Mouse (Mus musculus): ENCODE data around the gene Robo1. TPM values are rescaled to one million over a fixed set of nuclear protein-coding genes. Genes with fewer than 3 reads are reported as not detected.

Robo1 gene
- polyA plus RNA-seq, 1 experiment from 2014 or later: not detected

DNA sequence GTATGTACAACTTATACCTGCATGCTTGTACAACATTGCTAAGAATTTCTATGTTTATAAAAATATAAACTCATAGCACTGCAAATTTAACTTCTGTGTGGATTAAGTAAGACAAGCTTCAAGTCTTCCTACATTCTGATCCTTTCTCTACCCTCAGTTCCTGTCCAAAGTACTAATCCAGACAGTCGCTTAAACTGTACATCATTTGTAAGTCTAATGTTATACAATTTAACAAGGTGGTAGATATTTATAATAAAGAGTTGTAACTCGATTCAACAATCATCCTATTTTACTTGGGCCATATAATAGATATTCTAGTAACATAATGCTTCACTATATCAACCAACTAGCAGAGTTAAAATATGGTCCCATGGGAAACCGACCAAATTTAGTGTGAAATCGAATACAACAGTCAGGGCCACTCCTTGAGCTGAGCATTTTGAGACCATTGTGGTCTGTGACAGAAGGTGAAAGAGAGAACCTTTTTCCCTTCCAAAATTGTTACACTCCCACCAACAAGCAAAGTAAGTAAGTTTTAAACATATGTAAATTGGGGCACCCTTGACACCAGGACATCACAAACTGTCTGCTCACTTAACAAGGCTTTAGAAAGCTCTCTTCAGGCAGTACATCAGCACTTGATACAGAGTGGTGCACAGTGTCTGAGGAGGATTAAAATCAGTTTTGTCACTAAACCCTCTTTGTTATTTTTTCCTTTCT lies 295.5 kb downstream of the Robo1 start:
- Histone ChIP-seq H3K4me3 (ENCODE audit: inconsistent target) (no peak overlapping the region), H3K36me3 (ENCODE audit: inconsistent target) (no peaks in the 10 kb centered on the region), H3K27ac (no peak overlapping the region), H3K79me2 (ENCODE audit: inconsistent target) (no peaks in the 10 kb centered on the region)
- WGBS (ENCODE audit: missing documents): 81% methylated on average over 4 of the region's 4 CpGs

- no peaks in the 10 kb centered on the region for H3K36me3 ChIP-seq (ENCODE audit: inconsistent target)
- H3K4me3 ChIP-seq (ENCODE audit: inconsistent target): no peak overlapping the region
- WGBS (ENCODE audit: missing documents): 25% methylated on average over 6 of the region's 6 CpGs
- no peaks in the 10 kb centered on the region for H3K79me2 ChIP-seq (ENCODE audit: inconsistent target)
- H3K27ac ChIP-seq: no peak overlapping the region
These were observed 297.0 kb downstream of the Robo1 start for GRCm38 (mm10) chr16:72605066-72605465.

DNA sequence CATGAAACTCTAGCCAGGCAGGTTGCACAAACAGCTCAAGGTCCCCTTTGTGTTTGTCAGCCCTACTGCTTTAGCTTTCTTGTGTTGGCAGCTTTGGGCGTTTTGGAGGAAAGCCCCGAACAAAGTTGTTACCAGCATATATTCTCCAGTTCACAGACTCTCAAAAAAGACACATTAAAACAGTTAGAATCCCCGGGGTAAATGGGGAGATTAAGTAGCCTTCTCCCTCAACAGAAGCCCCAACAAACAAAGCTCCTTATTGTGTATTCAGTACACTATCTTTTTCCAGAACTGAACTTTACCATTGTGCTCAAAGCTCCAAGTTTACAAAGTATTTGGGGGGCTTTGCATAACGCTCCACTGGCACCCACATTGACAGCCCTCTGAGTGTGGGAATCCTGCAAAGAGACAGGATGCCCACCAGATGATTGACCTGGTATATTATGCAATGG lies 302.6 kb downstream of the Robo1 start:
- H3K79me2 ChIP-seq (ENCODE audit: inconsistent target): no peaks in the 10 kb centered on the region
- no peak overlapping the region for H3K4me3 ChIP-seq (ENCODE audit: inconsistent target)
- H3K27ac ChIP-seq: no peak overlapping the region
- no peaks in the 10 kb centered on the region for H3K36me3 ChIP-seq (ENCODE audit: inconsistent target)
- WGBS (ENCODE audit: missing documents): 79% methylated on average over 4 of the region's 4 CpGs

- Histone ChIP-seq H3K79me2 (ENCODE audit: inconsistent target) (no peaks in the 10 kb centered on the region), H3K27ac (no peak overlapping the region), H3K4me3 (ENCODE audit: inconsistent target) (no peak overlapping the region), H3K36me3 (ENCODE audit: inconsistent target) (no peaks in the 10 kb centered on the region)
- WGBS (ENCODE audit: missing documents): 31% methylated on average over 1 of the region's 1 CpGs
These were observed 306.8 kb downstream of the Robo1 start for GRCm38 (mm10) chr16:72614898-72615297.

DNA sequence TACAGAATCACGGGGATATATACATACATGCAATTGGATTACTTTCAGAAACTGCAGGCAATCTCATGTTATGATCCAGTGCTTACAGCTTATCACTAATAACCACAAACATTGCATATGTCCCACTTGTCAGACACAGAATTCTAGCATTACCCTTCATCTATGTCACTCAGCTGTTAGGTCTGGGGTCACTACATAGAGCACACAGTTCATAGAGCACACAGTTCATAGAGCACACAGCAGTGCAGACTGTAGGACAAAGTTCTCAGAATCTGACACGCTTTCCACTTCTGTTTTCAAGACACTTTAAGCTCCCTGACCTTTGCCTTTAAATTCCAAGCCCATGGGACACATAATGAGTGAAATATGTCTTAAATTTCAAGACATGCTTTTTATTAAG lies 307.3 kb downstream of the Robo1 start:
- 80% methylated on average over 2 of the region's 2 CpGs for WGBS (ENCODE audit: missing documents)
- no peaks in the 10 kb centered on the region for H3K79me2 ChIP-seq (ENCODE audit: inconsistent target)
- no peak overlapping the region for H3K27ac ChIP-seq
- H3K36me3 ChIP-seq (ENCODE audit: inconsistent target): no peaks in the 10 kb centered on the region
- H3K4me3 ChIP-seq (ENCODE audit: inconsistent target): no peak overlapping the region

- H3K36me3 ChIP-seq (ENCODE audit: inconsistent target): no peaks in the 10 kb centered on the region
These were observed 314.3 kb downstream of the Robo1 start for GRCm38 (mm10) chr16:72622371-72622770.

GRCm38 (mm10) chr16:72622868-72623267 lies 314.8 kb downstream of the Robo1 start:
- Histone ChIP-seq H3K79me2 (ENCODE audit: inconsistent target) (no peaks in the 10 kb centered on the region), H3K27ac (no peak overlapping the region), H3K36me3 (ENCODE audit: inconsistent target) (no peaks in the 10 kb centered on the region), H3K4me3 (ENCODE audit: inconsistent target) (no peak overlapping the region)
- 87% methylated on average over 10 of the region's 10 CpGs for WGBS (ENCODE audit: missing documents)

More at GRCm38 (mm10) chr16:72622371-72622770, 314.3 kb downstream of the Robo1 start:
- 89% methylated on average over 4 of the region's 4 CpGs for WGBS (ENCODE audit: missing documents)
- no peak overlapping the region for H3K27ac ChIP-seq
- no peaks in the 10 kb centered on the region for H3K79me2 ChIP-seq (ENCODE audit: inconsistent target)
- no peak overlapping the region for H3K4me3 ChIP-seq (ENCODE audit: inconsistent target)

GRCm38 (mm10) chr16:72633846-72634245 lies 325.7 kb downstream of the Robo1 start:
- Histone ChIP-seq H3K4me3 (ENCODE audit: inconsistent target) (no peak overlapping the region), H3K27ac (no peak overlapping the region), H3K36me3 (ENCODE audit: inconsistent target) (no peaks in the 10 kb centered on the region), H3K79me2 (ENCODE audit: inconsistent target) (no peaks in the 10 kb centered on the region)
- WGBS (ENCODE audit: missing documents): 80% methylated on average over 7 of the region's 7 CpGs

DNA sequence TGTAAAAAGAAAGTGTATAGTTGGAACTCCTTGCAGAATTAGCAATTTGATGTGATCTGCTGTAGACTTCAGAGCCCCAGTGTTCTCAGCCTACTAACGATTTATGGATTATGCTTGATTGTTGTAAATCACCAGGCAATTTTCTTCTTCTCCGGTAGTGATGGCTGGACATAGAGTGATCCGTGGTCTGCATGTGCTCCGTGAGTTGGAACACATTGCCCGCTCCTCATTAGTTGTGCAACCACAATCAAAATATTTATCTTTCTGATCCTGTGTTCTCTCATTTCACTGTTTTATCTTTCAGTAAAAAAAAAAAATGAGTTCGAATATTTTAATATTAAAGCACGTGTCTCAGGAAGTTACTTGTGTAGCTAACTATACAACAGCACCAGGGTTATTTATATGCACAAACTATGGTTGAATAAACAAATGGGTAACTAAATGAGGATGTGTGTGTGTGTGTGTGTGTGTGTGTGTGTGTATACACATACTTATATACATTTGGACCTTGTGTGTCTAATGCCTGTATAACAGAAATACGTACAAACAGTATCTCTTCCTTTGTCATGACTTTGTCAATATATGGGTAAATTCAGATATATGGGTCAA lies 331.3 kb downstream of the Robo1 start:
- 89% methylated on average over 7 of the region's 8 CpGs for WGBS (ENCODE audit: missing documents)
- H3K36me3 ChIP-seq (ENCODE audit: inconsistent target): no peaks in the 10 kb centered on the region

GRCm38 (mm10) chr16:72640932-72641811 lies 333.1 kb downstream of the Robo1 start:
- no peak overlapping the region for H3K4me3 ChIP-seq (ENCODE audit: inconsistent target)
- no peaks in the 10 kb centered on the region for H3K36me3 ChIP-seq (ENCODE audit: inconsistent target)
- 88% methylated on average over 9 of the region's 9 CpGs for WGBS (ENCODE audit: missing documents)
- H3K79me2 ChIP-seq (ENCODE audit: inconsistent target): no peaks in the 10 kb centered on the region
- H3K27ac ChIP-seq: no peak overlapping the region

More for the DNA sequence above, 331.3 kb downstream of the Robo1 start:
- Histone ChIP-seq H3K79me2 (ENCODE audit: inconsistent target) (no peaks in the 10 kb centered on the region), H3K4me3 (ENCODE audit: inconsistent target) (no peak overlapping the region), H3K27ac (no peak overlapping the region)

GRCm38 (mm10) chr16:72645890-72646289 lies 337.8 kb downstream of the Robo1 start:
- no peak overlapping the region for H3K27ac ChIP-seq

DNA sequence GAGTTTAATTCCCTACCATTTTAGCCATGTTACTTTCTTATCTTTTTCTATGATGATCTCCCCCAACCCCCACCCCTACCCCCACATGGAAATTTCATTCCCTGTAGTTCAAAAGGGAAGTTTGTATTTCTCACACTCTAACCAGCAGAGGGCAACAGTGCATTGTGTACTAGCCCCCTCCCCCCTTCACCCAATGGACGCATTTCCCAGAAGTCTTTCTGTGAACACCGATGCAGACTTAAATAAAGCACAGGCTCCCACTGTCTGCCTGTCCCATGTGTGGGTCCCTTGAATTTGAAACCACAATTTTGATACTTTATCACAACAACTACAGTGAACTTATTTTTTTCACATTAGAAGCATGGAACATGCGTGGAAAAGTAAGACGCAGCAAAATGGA lies 341.2 kb downstream of the Robo1 start:
- Histone ChIP-seq H3K4me3 (ENCODE audit: inconsistent target) (no peak overlapping the region), H3K79me2 (ENCODE audit: inconsistent target) (no peaks in the 10 kb centered on the region)
- WGBS (ENCODE audit: missing documents): 39% methylated on average over 4 of the region's 4 CpGs

More at GRCm38 (mm10) chr16:72645890-72646289, 337.8 kb downstream of the Robo1 start:
- Histone ChIP-seq H3K79me2 (ENCODE audit: inconsistent target) (no peaks in the 10 kb centered on the region), H3K4me3 (ENCODE audit: inconsistent target) (no peak overlapping the region), H3K36me3 (ENCODE audit: inconsistent target) (no peaks in the 10 kb centered on the region)
- WGBS (ENCODE audit: missing documents): 80% methylated on average over 8 of the region's 8 CpGs

DNA sequence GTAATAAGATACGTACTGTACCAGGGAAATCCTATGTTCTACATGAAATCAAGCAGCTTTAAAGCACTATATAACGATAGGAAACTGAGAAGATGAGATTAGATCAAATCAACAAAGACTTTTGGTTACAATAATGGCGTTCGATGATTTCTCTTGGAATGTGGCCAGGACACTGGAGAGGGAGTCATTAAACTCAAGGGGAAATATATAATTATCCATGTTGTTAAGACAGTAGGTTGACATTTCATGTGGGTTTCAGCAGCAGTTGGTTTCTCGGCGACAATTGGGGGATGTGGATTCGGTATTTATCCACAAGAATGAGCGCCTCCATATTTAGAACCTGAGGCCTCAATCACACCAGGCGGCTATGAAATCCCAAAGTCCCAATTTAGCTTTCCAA lies 347.3 kb downstream of the Robo1 start:
- Histone ChIP-seq H3K36me3 (ENCODE audit: inconsistent target) (no peaks in the 10 kb centered on the region), H3K27ac (no peak overlapping the region), H3K79me2 (ENCODE audit: inconsistent target) (no peaks in the 10 kb centered on the region), H3K4me3 (ENCODE audit: inconsistent target) (no peak overlapping the region)
- 86% methylated on average over 9 of the region's 9 CpGs for WGBS (ENCODE audit: missing documents)

More for the DNA sequence above, 341.2 kb downstream of the Robo1 start:
- H3K36me3 ChIP-seq (ENCODE audit: inconsistent target): no peaks in the 10 kb centered on the region
- no peak overlapping the region for H3K27ac ChIP-seq

- Histone ChIP-seq H3K36me3 (ENCODE audit: inconsistent target) (no peaks in the 10 kb centered on the region), H3K27ac (no peak overlapping the region), H3K79me2 (ENCODE audit: inconsistent target) (no peaks in the 10 kb centered on the region), H3K4me3 (ENCODE audit: inconsistent target) (no peak overlapping the region)
- under 1% methylated on average over 26 of the region's 26 CpGs for WGBS (ENCODE audit: missing documents)
These were observed 354.8 kb downstream of the Robo1 start for GRCm38 (mm10) chr16:72662837-72663350.

All from macrophage (primary cell).